Mouse (Mus musculus): ENCODE results near the gene Zfp784. TPM values are rescaled to one million over a fixed set of nuclear protein-coding genes. Genes with fewer than 3 reads are reported as not detected.

The Zfp784 gene
- polyA plus RNA-seq, 1 experiment: 4.3 TPM

- Histone ChIP-seq H3K4me1 (ENCODE audit: control insufficient read depth, insufficient read depth, low read length) (peaks cover 16% of the 10 kb centered on the region), H3K4me3 (ENCODE audit: control insufficient read depth, low read depth, low read length) (peak overlapping the region; percentile 90), H3K27ac (ENCODE audit: control insufficient read depth, insufficient read depth, low read depth, low read length) (peak overlapping the region; percentile 89), H3K36me3 (ENCODE audit: control insufficient read depth, insufficient read depth, low read length) (no peaks in the 10 kb centered on the region), H3K27me3 (ENCODE audit: control insufficient read depth, insufficient read depth, low read length) (no peaks in the 10 kb centered on the region)
- no peak for TF ChIP-seq CTCF (IDR thresholded peaks at IDR 0.05; ENCODE audit: control insufficient read depth, insufficient read depth, insufficient replicate concordance, low read depth, low read length)
- no peak for TF ChIP-seq POLR2A (IDR thresholded peaks at IDR 0.05; ENCODE audit: control insufficient read depth, low read depth, low read length)
Observed at GRCm38 (mm10) chr7:5062360-5063001, 24.2 kb upstream of the Zfp784 start.

- TF ChIP-seq POLR2A (IDR thresholded peaks at IDR 0.05; ENCODE audit: control insufficient read depth, low read depth, low read length) (peak; percentile 50), CTCF (IDR thresholded peaks at IDR 0.05; ENCODE audit: control insufficient read depth, insufficient read depth, insufficient replicate concordance, low read depth, low read length) (no peak)
- peak within 1 kb of the TSS; percentile 98 for H3K27ac ChIP-seq (ENCODE audit: control insufficient read depth, insufficient read depth, low read depth, low read length)
- peaks cover 23% of the 10 kb centered on the region for H3K4me1 ChIP-seq (ENCODE audit: control insufficient read depth, insufficient read depth, low read length)
- H3K36me3 ChIP-seq (ENCODE audit: control insufficient read depth, insufficient read depth, low read length): no peaks in the 10 kb centered on the region
- H3K27me3 ChIP-seq (ENCODE audit: control insufficient read depth, insufficient read depth, low read length): no peaks in the 10 kb centered on the region
- H3K4me3 ChIP-seq (ENCODE audit: control insufficient read depth, low read depth, low read length): peak within 1 kb of the TSS; percentile 93
Observed at GRCm38 (mm10) chr7:5061774-5062359, 23.6 kb upstream of the Zfp784 start, which contains the start of gene U2af2. U2af2 (plus strand) TSS chr7:5062143.

GRCm38 (mm10) chr7:5060944-5061773, 22.9 kb upstream of the Zfp784 start:
- peak overlapping the region; percentile 98 for H3K27ac ChIP-seq (ENCODE audit: control insufficient read depth, insufficient read depth, low read depth, low read length)
- H3K27me3 ChIP-seq (ENCODE audit: control insufficient read depth, insufficient read depth, low read length): no peaks in the 10 kb centered on the region

GRCm38 (mm10) chr7:5060239-5060731, 22.0 kb upstream of the Zfp784 start:
- Histone ChIP-seq H3K27me3 (ENCODE audit: control insufficient read depth, insufficient read depth, low read length) (no peaks in the 10 kb centered on the region), H3K4me1 (ENCODE audit: control insufficient read depth, insufficient read depth, low read length) (peaks cover 28% of the 10 kb centered on the region), H3K4me3 (ENCODE audit: control insufficient read depth, low read depth, low read length) (peak overlapping the region; percentile 93), H3K27ac (ENCODE audit: control insufficient read depth, insufficient read depth, low read depth, low read length) (peak overlapping the region; percentile 98), H3K36me3 (ENCODE audit: control insufficient read depth, insufficient read depth, low read length) (no peaks in the 10 kb centered on the region)
- TF ChIP-seq CTCF (IDR thresholded peaks at IDR 0.05; ENCODE audit: control insufficient read depth, insufficient read depth, insufficient replicate concordance, low read depth, low read length) (peak; percentile 55; the same call in 1 of the 2 replicates), POLR2A (IDR thresholded peaks at IDR 0.05; ENCODE audit: control insufficient read depth, low read depth, low read length) (no peak; the same call in 1 of the 2 replicates)

More at GRCm38 (mm10) chr7:5060944-5061773, 22.9 kb upstream of the Zfp784 start:
- H3K36me3 ChIP-seq (ENCODE audit: control insufficient read depth, insufficient read depth, low read length): no peaks in the 10 kb centered on the region
- TF ChIP-seq POLR2A (IDR thresholded peaks at IDR 0.05; ENCODE audit: control insufficient read depth, low read depth, low read length) (peak; percentile 87), CTCF (IDR thresholded peaks at IDR 0.05; ENCODE audit: control insufficient read depth, insufficient read depth, insufficient replicate concordance, low read depth, low read length) (peak; percentile 46; the same call in 1 of the 2 replicates)
- peaks cover 25% of the 10 kb centered on the region for H3K4me1 ChIP-seq (ENCODE audit: control insufficient read depth, insufficient read depth, low read length)
- H3K4me3 ChIP-seq (ENCODE audit: control insufficient read depth, low read depth, low read length): peak overlapping the region; percentile 93

- H3K36me3 ChIP-seq (ENCODE audit: control insufficient read depth, insufficient read depth, low read length): no peaks in the 10 kb centered on the region
- peak overlapping the region; percentile 98; the same call in 1 of the 2 replicates for H3K27ac ChIP-seq (ENCODE audit: control insufficient read depth, insufficient read depth, low read depth, low read length)
- TF ChIP-seq CTCF (IDR thresholded peaks at IDR 0.05; ENCODE audit: control insufficient read depth, insufficient read depth, insufficient replicate concordance, low read depth, low read length): no peak
- no peak for TF ChIP-seq POLR2A (IDR thresholded peaks at IDR 0.05; ENCODE audit: control insufficient read depth, low read depth, low read length)
- H3K4me1 ChIP-seq (ENCODE audit: control insufficient read depth, insufficient read depth, low read length): peaks cover 33% of the 10 kb centered on the region
- no peaks in the 10 kb centered on the region for H3K27me3 ChIP-seq (ENCODE audit: control insufficient read depth, insufficient read depth, low read length)
- peak overlapping the region; percentile 93 for H3K4me3 ChIP-seq (ENCODE audit: control insufficient read depth, low read depth, low read length)
Observed at GRCm38 (mm10) chr7:5059421-5059820, 21.2 kb upstream of the Zfp784 start.

GRCm38 (mm10) chr7:5058631-5059030, 20.4 kb upstream of the Zfp784 start:
- TF ChIP-seq CTCF (IDR thresholded peaks at IDR 0.05; ENCODE audit: control insufficient read depth, insufficient read depth, insufficient replicate concordance, low read depth, low read length) (no peak), POLR2A (IDR thresholded peaks at IDR 0.05; ENCODE audit: control insufficient read depth, low read depth, low read length) (no peak)
- Histone ChIP-seq H3K36me3 (ENCODE audit: control insufficient read depth, insufficient read depth, low read length) (no peaks in the 10 kb centered on the region), H3K27ac (ENCODE audit: control insufficient read depth, insufficient read depth, low read depth, low read length) (no peak overlapping the region), H3K4me1 (ENCODE audit: control insufficient read depth, insufficient read depth, low read length) (peaks cover 40% of the 10 kb centered on the region), H3K4me3 (ENCODE audit: control insufficient read depth, low read depth, low read length) (no peak overlapping the region), H3K27me3 (ENCODE audit: control insufficient read depth, insufficient read depth, low read length) (no peaks in the 10 kb centered on the region)

Measured in testis, adult 2 months (tissue).